Mouse (Mus musculus) gastrocnemius, postnatal 4 days (tissue): ENCODE measurements at regions not wholly inside any gene's neighbourhood (a gene's known extent, or its start where the extent isn't known, plus 50 kb on each side); places are given as distances from the start of the nearest gene placed in this dataset.

ENCODE experiments used
- DNase-seq, 2 experiments: peaks; one replicate each; pipeline ENCODE4 v3.0.0; 2021 to 2022; ENCODE audit warnings: low spot score in 2 of 2, mixed read lengths in 2 of 2

- no peak for DNase-seq
These were observed 750.3 kb downstream of the Kcnj2 start for GRCm38 (mm10) chr11:111816176-111816775.

GRCm38 (mm10) chr11:111818124-111818523, 752.2 kb downstream of the Kcnj2 start:
- DNase-seq = no peak

GRCm38 (mm10) chr11:111820356-111820755, 754.4 kb downstream of the Kcnj2 start:
- DNase-seq = no peak

GRCm38 (mm10) chr11:111828455-111828854, 762.5 kb downstream of the Kcnj2 start:
- DNase-seq = no peak

- DNase-seq = no peak
These were observed 773.0 kb downstream of the Kcnj2 start for GRCm38 (mm10) chr11:111838996-111839395.

- no peak for DNase-seq
These were observed 777.8 kb downstream of the Kcnj2 start for GRCm38 (mm10) chr11:111843728-111844258.

- DNase-seq = no peak
These were observed 778.5 kb downstream of the Kcnj2 start for GRCm38 (mm10) chr11:111844382-111845027.

GRCm38 (mm10) chr11:111857288-111857687, 791.3 kb downstream of the Kcnj2 start:
- DNase-seq = no peak

- DNase-seq = no peak
These were observed 792.1 kb downstream of the Kcnj2 start for GRCm38 (mm10) chr11:111858111-111858510.

- no peak for DNase-seq
These were observed 799.2 kb downstream of the Kcnj2 start for GRCm38 (mm10) chr11:111865143-111865542.

- no peak for DNase-seq
These were observed 809.4 kb downstream of the Kcnj2 start for GRCm38 (mm10) chr11:111875406-111875805.

- DNase-seq = no peak
These were observed 814.2 kb downstream of the Kcnj2 start for GRCm38 (mm10) chr11:111880146-111880545.

- DNase-seq = no peak
These were observed 824.1 kb downstream of the Kcnj2 start for GRCm38 (mm10) chr11:111890026-111890425.

GRCm38 (mm10) chr11:111893861-111894260, 827.9 kb downstream of the Kcnj2 start:
- DNase-seq = no peak

- DNase-seq = no peak
These were observed 829.5 kb downstream of the Kcnj2 start for GRCm38 (mm10) chr11:111895221-111896200.

- no peak for DNase-seq
These were observed 831.0 kb downstream of the Kcnj2 start for GRCm38 (mm10) chr11:111897001-111897400.

- DNase-seq = no peak
These were observed 838.1 kb downstream of the Kcnj2 start for GRCm38 (mm10) chr11:111904086-111904485.

- no peak for DNase-seq
These were observed 847.9 kb downstream of the Kcnj2 start for GRCm38 (mm10) chr11:111913891-111914290.

- DNase-seq = no peak
These were observed 855.7 kb upstream of the Sox9 start for GRCm38 (mm10) chr11:111926336-111926735.

GRCm38 (mm10) chr11:111929366-111929765, 852.7 kb upstream of the Sox9 start:
- DNase-seq = no peak

GRCm38 (mm10) chr11:111932052-111932451, 850.0 kb upstream of the Sox9 start:
- no peak for DNase-seq

GRCm38 (mm10) chr11:111944282-111944681, 837.7 kb upstream of the Sox9 start:
- DNase-seq = no peak
